Mouse (Mus musculus): ENCODE measurements around the gene Ghdc.
A peak's percentile ranks its signal among the peaks of the same experiment; 100 is the strongest.

Ghdc gene

DNA sequence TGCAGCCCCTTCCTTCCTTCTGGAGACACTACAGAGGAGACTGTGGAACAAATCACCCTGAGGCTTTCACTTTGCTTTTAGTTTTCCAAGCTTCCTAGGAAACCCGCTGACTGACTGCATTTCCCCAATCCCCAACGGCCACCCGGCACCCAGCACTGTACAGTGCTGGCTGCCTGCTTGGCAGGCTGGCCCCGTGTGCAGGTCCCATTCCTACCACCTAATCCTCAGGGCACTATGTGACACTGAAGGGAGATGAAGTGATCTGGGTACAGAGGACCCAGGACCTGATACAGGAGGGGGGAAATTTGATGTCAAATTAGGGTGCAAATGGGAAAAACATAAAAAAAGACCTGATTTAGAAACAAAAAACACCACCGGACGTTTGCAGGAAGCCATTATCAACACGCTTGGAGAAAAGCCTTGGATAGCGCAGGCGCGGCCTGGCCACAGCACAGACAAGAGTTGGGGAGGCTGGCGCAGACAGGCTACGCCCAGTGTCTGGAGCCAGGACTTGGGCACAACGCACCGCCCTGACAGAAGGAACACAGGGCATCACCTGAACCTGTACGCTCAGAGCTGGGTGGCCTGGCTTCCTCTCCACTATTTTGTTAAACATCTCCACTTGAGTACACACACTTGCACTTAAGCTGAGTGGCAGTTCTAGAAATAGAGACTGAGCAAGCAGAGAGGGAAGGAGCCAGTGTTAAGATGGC is 11.2 kb upstream of the Ghdc start:
- no peak for DNase-seq

DNA sequence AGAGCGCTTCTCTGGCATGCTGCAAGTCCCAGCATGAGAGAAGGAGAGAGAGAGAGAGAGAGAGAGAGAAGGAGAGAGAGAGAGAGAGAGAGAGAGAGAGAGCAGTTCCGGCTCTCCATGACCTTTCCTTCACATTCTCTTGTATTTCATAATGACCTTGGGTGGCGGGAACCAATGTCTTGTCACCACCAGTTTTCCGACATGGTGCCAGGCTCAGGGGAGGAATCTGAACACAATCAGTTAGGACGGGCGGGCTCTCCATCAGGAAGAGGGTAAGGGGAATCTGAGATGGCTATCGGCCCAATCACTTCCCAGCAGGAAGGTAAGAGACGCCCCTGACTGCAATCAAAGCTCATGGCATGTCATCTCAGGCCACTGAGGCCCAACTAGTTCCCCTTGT is 9.5 kb upstream of the Ghdc start:
- no peak for DNase-seq

GRCm38 (mm10) chr11:100778069-100778468 is 7.3 kb upstream of the Ghdc start:
- DNase-seq, result no peak

- no peak for DNase-seq
Observed at GRCm38 (mm10) chr11:100775921-100776320, 5.2 kb upstream of the Ghdc start.

GRCm38 (mm10) chr11:100774261-100774660 is 3.5 kb upstream of the Ghdc start:
- no peak for DNase-seq

GRCm38 (mm10) chr11:100769980-100770379 is 777 bp downstream of the Ghdc start:
- DNase-seq, result peak in 1 of 2 experiments; percentile 65

GRCm38 (mm10) chr11:100767871-100768270 is 2.9 kb downstream of the Ghdc start:
- no peak for DNase-seq

DNA sequence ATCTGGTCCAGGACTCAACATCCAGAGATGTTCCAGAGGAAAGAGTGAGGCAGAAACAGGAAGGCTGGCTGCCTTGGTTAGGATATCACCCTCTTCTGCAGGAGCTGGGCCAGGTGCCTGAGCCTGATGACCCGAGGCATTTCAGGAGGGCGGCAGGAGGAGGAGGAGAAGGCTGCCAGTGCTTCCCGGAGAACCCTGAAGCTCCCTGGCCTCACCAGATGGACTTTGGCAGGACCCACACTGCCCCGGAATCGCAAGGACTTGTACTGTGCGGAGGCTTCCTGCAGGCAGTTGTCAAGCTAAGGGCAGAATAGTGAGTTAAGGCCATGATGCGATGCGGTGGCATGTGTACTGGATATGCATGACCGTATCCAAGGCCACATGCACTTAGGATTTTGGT is 4.0 kb downstream of the Ghdc start:
- no peak for DNase-seq

- DNase-seq, result no peak
Observed at GRCm38 (mm10) chr11:100762831-100763230, 7.9 kb downstream of the Ghdc start, which contains the start of gene Hcrt. Gene Hcrt, minus strand, starts transcription at chr11:100762931.

- peak; percentile 92 to 95 for DNase-seq
Observed at GRCm38 (mm10) chr11:100761547-100762045, 9.2 kb downstream of the Ghdc start.

GRCm38 (mm10) chr11:100759611-100760233 is 11.0 kb downstream of the Ghdc start, which contains the start of gene Kcnh4:
Gene Kcnh4, minus strand, starts transcription at chr11:100759942.
- DNase-seq, result peak; percentile 66 to 68

DNA sequence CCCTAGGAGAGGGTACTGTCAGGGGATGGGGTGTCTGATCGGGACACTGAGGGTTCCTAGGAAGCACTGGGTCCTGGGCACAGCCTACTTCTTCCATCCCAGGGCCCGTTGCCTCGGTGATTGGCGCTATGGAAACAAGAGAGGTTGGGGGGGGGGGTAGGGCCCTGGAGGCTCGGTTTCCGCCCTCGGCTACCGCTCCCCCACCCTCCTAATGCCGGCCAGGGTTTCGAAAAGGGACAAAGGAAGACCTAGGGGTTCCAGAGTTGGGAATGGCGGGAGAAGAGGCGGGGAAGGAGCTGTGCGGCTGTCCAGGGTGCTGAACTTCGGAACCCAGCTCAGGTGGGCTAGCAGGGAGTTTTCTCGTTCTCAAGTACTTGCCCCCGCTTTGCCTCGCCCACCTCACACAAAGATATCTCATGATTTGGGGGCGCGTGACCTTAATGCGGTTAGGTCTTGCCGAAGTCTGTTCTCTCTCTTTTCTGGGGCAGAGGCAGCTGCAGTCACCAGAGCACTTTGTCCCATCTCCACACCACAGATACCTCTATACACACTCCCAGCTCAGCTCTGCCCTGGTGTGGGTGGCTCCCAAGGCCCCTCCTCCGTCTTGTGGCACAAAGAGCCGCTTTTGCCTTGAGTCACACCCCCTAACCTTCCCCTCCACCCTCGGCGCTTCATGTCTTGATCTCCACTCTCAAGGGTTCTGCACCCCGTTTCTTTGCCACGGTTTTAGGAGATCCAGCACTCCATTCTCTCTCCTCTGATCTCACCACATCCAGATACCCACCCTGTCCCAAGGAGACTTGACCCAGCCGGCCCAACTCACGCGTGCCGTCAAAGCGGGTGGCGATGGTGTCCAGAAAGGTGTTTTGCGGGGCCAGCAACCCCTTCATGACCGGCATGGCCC is 11.8 kb downstream of the Ghdc start:
- peak in 1 of 2 experiments; percentile 32 for DNase-seq

DNA sequence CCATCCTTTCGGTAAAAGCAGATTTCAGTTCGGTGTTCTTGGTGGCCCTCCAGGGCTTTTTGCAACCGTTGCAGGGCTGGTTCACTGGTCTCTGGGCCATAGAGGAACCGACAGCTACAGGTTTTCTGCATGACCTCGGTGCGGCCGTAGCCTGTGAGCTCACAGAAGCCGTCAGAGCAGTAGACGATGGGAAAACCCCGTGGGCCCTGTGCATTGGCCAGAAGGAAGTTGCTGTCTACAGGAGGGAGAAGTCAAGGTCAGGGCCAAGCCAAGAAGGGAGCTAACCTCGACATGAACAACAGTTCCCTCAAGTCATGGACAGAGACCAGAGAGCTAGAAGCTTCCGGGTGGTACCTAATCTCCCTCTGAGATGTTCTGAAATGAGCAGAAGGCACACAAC is 13.2 kb downstream of the Ghdc start:
- DNase-seq, result no peak

DNA sequence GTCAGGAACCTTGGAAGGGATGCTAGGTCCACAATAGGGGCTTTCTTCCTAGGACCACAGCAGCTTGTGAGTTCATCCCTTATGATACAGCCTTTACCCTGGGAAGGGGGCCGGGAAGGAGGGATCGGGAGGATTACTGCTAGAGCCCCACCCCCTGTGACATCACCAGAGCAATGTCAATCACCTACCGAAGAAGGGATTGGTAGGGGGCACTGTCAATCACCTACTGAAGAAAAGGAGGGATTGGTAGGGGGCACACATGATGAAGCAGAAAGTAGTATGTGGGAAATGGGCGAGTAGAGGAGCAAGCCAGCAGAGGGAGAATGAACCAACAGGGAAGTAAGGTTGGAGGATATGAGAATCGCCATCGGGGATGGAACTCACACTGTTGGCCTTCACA is 14.3 kb downstream of the Ghdc start:
- no peak for DNase-seq

DNA sequence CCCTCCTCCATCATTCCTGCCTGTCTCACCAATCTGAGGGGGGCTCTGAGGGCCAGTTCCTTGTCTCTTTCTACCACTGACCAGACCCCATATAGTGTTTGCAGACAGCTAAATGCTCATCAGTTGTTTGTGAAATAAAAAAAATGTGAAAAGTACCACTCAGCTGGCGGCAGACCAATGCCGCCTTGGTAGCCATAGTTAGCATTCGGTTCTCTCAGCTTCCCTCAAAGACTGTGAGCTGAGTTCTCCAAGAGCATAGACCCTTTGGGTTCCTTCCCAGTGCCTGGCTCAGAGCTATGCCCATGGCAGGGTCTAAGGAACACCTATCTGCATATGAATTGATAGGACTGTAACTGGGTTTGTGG is 16.1 kb downstream of the Ghdc start:
- DNase-seq, result no peak

- DNase-seq, result peak in 1 of 2 experiments; percentile 52
Observed at GRCm38 (mm10) chr11:100754021-100754692, 16.6 kb downstream of the Ghdc start.

GRCm38 (mm10) chr11:100752294-100752693 is 18.5 kb downstream of the Ghdc start:
- DNase-seq, result no peak

DNA sequence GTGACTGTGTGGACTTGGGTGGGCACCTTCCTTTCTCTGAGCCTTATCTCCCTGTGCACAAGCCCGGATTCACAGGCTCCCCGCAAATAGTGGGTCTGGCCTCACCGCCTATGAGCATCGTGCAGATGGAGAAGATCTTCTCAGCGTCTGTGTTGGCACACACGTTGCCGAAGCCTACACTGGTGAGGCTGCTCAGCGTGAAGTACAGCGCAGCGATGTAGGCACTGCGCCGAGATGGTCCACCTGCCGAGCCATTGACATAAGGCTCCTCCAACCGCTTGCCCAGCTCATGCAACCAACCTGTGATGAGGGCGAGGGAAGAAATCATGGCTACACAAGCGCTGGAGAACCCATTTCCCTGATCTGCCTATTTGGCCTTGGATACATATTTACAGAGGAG is 20.6 kb downstream of the Ghdc start:
- no peak for DNase-seq

DNA sequence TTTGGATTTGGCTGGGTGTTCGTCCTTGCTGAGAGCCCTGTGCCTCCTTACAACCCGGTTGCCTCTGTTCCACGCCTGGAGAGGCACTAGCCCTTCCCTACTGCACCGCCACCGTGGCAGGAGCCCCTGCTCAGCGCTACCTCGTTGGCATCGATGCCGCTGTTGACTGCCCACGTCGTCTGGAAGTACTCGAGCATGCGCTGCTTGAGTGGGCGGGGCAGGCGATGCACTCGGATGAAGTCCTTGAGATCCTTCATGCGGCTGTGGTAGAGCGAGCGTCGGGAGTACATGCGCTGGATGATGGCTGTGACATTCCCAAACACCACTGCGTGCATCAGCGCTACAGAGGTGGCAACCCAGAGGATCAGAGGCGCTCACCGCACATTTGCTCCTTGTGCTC is 21.3 kb downstream of the Ghdc start:
- no peak for DNase-seq

- DNase-seq, result no peak
Observed at GRCm38 (mm10) chr11:100748620-100749019, 22.1 kb downstream of the Ghdc start.

DNA sequence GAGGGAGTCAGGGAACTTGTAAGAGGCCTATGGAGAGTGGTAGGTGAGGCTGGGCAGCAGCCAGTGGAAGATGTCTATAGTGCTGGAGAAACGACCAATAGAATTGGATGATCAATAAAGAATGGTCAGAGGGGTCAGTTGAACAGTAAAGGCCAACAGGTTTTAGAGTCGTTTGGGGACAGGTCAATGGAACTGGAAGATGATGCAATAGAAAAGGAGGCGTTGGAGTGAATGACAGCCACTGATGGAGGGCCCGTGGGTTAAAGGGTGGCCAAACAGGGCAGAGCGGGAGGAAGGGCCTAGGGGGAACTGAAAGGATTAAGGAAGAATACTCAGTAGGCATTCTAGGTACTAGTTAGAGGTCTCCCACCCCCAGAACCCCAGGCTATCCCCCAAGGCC is 23.6 kb downstream of the Ghdc start:
- no peak for DNase-seq

DNA sequence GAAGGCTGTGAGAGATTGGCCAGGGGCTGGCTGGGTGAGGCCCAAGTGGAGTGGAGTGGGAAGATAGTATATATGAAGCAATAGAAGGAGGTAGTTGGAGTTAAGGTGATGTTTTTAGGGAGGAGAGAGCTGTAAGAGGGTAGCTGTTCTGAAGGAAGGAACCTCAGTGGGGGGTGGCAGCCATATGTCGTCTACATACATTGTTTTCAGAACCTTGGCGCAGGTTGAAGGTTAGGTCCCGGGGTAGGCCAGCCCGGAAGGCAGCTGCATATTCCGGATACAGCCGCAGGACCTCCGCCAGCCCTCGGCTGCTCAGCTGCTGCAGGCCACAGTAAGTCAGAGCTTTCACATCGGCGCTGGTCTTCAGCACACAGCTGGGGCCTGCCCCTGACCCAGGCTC is 24.2 kb downstream of the Ghdc start:
- DNase-seq, result no peak

- peak; percentile 76 to 79 for DNase-seq
Observed at GRCm38 (mm10) chr11:100745085-100745484, 25.7 kb downstream of the Ghdc start.

Data from cerebellum, postnatal 10 days (tissue).